Mouse (Mus musculus) bone marrow macrophage, adult 2 months (primary cell): ENCODE measurements at regions not wholly inside any gene's neighbourhood (a gene's known extent, or its start where the extent isn't known, plus 50 kb on each side); places are given as distances from the start of the nearest gene placed in this dataset.

Experiments used
- H3K27ac ChIP-seq: 2 replicates; pipeline ENCODE4 v1.5.1; 2012; ENCODE audit warnings: low read depth, low read length; ENCODE audit not compliant: insufficient read depth
- H3K4me1 ChIP-seq: 2 replicates; pipeline ENCODE4 v1.6.1; 2012; ENCODE audit warnings: low read length; ENCODE audit not compliant: control insufficient read depth, insufficient read depth
- H3K4me3 ChIP-seq: 2 replicates; pipeline ENCODE4 v1.5.1; 2012; ENCODE audit warnings: mild to moderate bottlenecking, low read length, moderate library complexity; ENCODE audit not compliant: insufficient read depth
- CTCF ChIP-seq: IDR thresholded peaks from 2 replicates; pipeline ENCODE4 v1.5.1; 2012; ENCODE audit warnings: low read depth, mild to moderate bottlenecking, low read length, moderate library complexity
- POLR2A ChIP-seq: IDR thresholded peaks from 2 replicates; pipeline ENCODE4 v1.6.1; 2012; ENCODE audit warnings: mild to moderate bottlenecking, low read depth, low read length, borderline replicate concordance

- no peak for TF ChIP-seq CTCF
- TF ChIP-seq POLR2A, result no peak
- Histone ChIP-seq H3K27ac (no peak overlapping the region), H3K4me3 (no peak overlapping the region), H3K4me1 (no peaks in the 10 kb centered on the region)
Measured at GRCm38 (mm10) chr3:37876016-37876765, 151.9 kb upstream of the Gm5148 start.

- Histone ChIP-seq H3K4me3 (no peak overlapping the region), H3K4me1 (no peaks in the 10 kb centered on the region), H3K27ac (no peak overlapping the region)
- TF ChIP-seq CTCF, result no peak
- TF ChIP-seq POLR2A, result no peak
Measured at GRCm38 (mm10) chr3:37875331-37876015, 151.2 kb upstream of the Gm5148 start.

GRCm38 (mm10) chr3:37874864-37875263, 150.6 kb upstream of the Gm5148 start:
- TF ChIP-seq POLR2A, result no peak
- no peak for TF ChIP-seq CTCF
- Histone ChIP-seq H3K27ac (no peak overlapping the region), H3K4me3 (no peak overlapping the region), H3K4me1 (no peaks in the 10 kb centered on the region)

GRCm38 (mm10) chr3:37874346-37874745, 150.1 kb upstream of the Gm5148 start:
- Histone ChIP-seq H3K4me1 (no peaks in the 10 kb centered on the region), H3K4me3 (no peak overlapping the region), H3K27ac (no peak overlapping the region)
- TF ChIP-seq POLR2A (no peak), CTCF (no peak)

GRCm38 (mm10) chr3:37872329-37872728, 148.0 kb upstream of the Gm5148 start:
- no peak overlapping the region for H3K4me3 ChIP-seq
- H3K4me1 ChIP-seq, result no peaks in the 10 kb centered on the region
- TF ChIP-seq POLR2A, result no peak
- TF ChIP-seq CTCF, result no peak
- H3K27ac ChIP-seq, result no peak overlapping the region

GRCm38 (mm10) chr3:37871076-37871475, 146.8 kb upstream of the Gm5148 start:
- no peak overlapping the region for H3K27ac ChIP-seq

GRCm38 (mm10) chr3:37868454-37868853, 144.2 kb upstream of the Gm5148 start:
- H3K4me1 ChIP-seq, result no peaks in the 10 kb centered on the region
- TF ChIP-seq CTCF (no peak), POLR2A (no peak)
- H3K4me3 ChIP-seq, result no peak overlapping the region
- H3K27ac ChIP-seq, result no peak overlapping the region

More at GRCm38 (mm10) chr3:37871076-37871475, 146.8 kb upstream of the Gm5148 start:
- no peak for TF ChIP-seq CTCF
- no peak for TF ChIP-seq POLR2A
- Histone ChIP-seq H3K4me1 (no peaks in the 10 kb centered on the region), H3K4me3 (no peak overlapping the region)

GRCm38 (mm10) chr3:37862756-37863155, 138.5 kb upstream of the Gm5148 start:
- Histone ChIP-seq H3K27ac (no peak overlapping the region), H3K4me1 (no peaks in the 10 kb centered on the region), H3K4me3 (no peak overlapping the region)
- TF ChIP-seq CTCF (no peak), POLR2A (no peak)

GRCm38 (mm10) chr3:37860715-37861461, 136.6 kb upstream of the Gm5148 start:
- Histone ChIP-seq H3K4me3 (no peak overlapping the region), H3K27ac (no peak overlapping the region), H3K4me1 (no peaks in the 10 kb centered on the region)
- TF ChIP-seq POLR2A, result no peak
- no peak for TF ChIP-seq CTCF

- no peak overlapping the region for H3K27ac ChIP-seq
- no peak overlapping the region for H3K4me3 ChIP-seq
- H3K4me1 ChIP-seq, result no peaks in the 10 kb centered on the region
- TF ChIP-seq CTCF (no peak), POLR2A (no peak)
Measured at GRCm38 (mm10) chr3:37860034-37860714, 135.9 kb upstream of the Gm5148 start.
